Mouse (Mus musculus) heart, postnatal 0 days (tissue): Measurements from ENCODE around the gene Rcor3.
A peak's percentile ranks its signal among the peaks of the same experiment; 100 is the strongest.

ENCODE experiments used
- CTCF ChIP-seq: IDR thresholded peaks from 2 replicates; pipeline ENCODE4 v1.5.1; 2016; ENCODE audit warnings: antibody characterized with exemption, control low read depth, low read depth
- EP300 ChIP-seq: IDR thresholded peaks from 2 replicates; pipeline ENCODE4 v1.6.1; 2016; ENCODE audit warnings: antibody characterized with exemption, low read depth

- TF ChIP-seq CTCF (peak; percentile 21; the same call in 1 of the 2 replicates), EP300 (no peak)
These were observed at the start of gene Rcor3 for GRCm38 (mm10) chr1:192137926-192138910.
